Mouse (Mus musculus) CH12.LX (cell line): ENCODE results near the gene Bmpr2.
A peak's percentile ranks its signal among the peaks of the same experiment; 100 is the strongest.

ENCODE experiments used
- CTCF ChIP-seq, 2 experiments: IDR thresholded peaks in 1 of 2; conservative IDR thresholded peaks in 1 of 2; 2 replicates each; pipeline ENCODE4 v1.5.1; 2011 to 2012; ENCODE audit warnings: low read depth in 2 of 2, low read length in 2 of 2, improper control_type of control experiment in 1 of 2, inconsistent platforms in 1 of 2, mild to moderate bottlenecking in 1 of 2, moderate library complexity in 1 of 2
- EP300 ChIP-seq: IDR thresholded peaks from 2 replicates; pipeline ENCODE4 v1.6.1; 2011; ENCODE audit warnings: low read length, improper control_type of control experiment
- HCFC1 ChIP-seq: IDR thresholded peaks from 2 replicates; pipeline ENCODE4 v1.6.1; 2012; ENCODE audit warnings: low read depth, mild to moderate bottlenecking, inconsistent platforms, low read length, improper control_type of control experiment
- POLR2A ChIP-seq: IDR thresholded peaks from 2 replicates; pipeline ENCODE4 v1.6.1; 2011; ENCODE audit warnings: low read depth, mild to moderate bottlenecking, improper control_type of control experiment, low read length
- POLR2AphosphoS2 ChIP-seq: IDR thresholded peaks from 2 replicates; pipeline ENCODE4 v1.6.1; 2011; ENCODE audit warnings: low read depth, low read length, improper control_type of control experiment
- SMC3 ChIP-seq: IDR thresholded peaks from 2 replicates; pipeline ENCODE4 v1.6.1; 2011; ENCODE audit warnings: low read depth, low read length, improper control_type of control experiment
- ZNF384 ChIP-seq: IDR thresholded peaks from 2 replicates; pipeline ENCODE4 v1.6.1; 2012; ENCODE audit warnings: low read depth, low read length, improper control_type of control experiment, inconsistent platforms

GRCm38 (mm10) chr1:59914799-59915198 lies 151.6 kb downstream of the Bmpr2 start:
- TF ChIP-seq CTCF (conservative IDR thresholded peaks at IDR 0.05 in 1 of 2, IDR thresholded peaks at IDR 0.05 in 1 of 2; ENCODE audit: low read depth in 2 of 2, low read length in 2 of 2) (no peak), SMC3 (no peak), ZNF384 (peak; percentile 48; the same call in 1 of the 2 replicates), EP300 (no peak), HCFC1 (no peak), POLR2A (no peak), POLR2AphosphoS2 (no peak)
